Mouse (Mus musculus): ENCODE measurements around the gene Ntrk3. TPM values are rescaled to one million over a fixed set of nuclear protein-coding genes. Genes with fewer than 3 reads are reported as not detected.

Gene Ntrk3
- polyA plus RNA-seq, 1 experiment from 2014 or later = 27.0 TPM

DNA sequence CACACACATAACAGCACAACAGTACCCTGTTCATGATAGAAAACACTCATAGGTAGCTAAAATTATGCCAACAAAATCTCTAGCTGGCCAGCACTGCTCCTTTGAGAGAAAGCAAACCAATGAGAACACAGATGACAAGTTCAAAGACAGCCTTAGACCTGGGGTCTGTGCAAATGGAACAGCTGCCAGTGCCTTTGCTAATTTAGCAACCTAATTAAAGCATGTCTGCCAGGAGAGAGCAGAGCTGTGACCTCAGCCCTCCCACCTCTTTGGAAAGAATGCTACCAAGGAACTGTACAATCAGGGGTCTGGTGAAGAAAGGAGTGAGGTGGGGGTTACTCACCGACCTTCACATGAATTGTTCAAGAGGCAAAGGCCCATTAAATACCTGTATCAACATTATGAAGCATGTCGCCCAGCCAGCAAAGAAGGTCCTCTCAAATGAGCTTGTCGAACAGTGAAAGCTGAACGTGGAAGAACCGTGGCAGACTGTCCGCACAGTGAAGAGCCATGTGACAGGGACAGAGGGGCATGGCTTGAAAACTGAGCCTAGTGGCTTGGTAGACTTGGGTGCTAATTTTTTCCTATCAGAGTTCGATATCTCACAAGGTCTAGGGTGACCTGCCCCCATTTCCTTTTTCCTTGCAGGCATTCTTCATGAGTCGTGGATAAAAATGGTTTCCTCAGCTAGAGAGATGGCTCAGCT, 476.2 kb downstream of the Ntrk3 start:
- H3K36me3 ChIP-seq (ENCODE audit: control insufficient read depth, insufficient read depth, low read length) = no peaks in the 10 kb centered on the region
- no peak overlapping the region for H3K27ac ChIP-seq (replicated peaks; ENCODE audit: low read depth, low read length)
- 77% methylated on average over 8 of the region's 8 CpGs for WGBS
- no peak overlapping the region for H3K4me2 ChIP-seq (ENCODE audit: low read length)
- H3K4me3 ChIP-seq (replicated peaks; ENCODE audit: low read depth, low read length) = no peak overlapping the region
- no peaks in the 10 kb centered on the region for H3K4me1 ChIP-seq (ENCODE audit: control insufficient read depth, insufficient read depth, low read length)
- no peaks in the 10 kb centered on the region for H3K27me3 ChIP-seq (ENCODE audit: control insufficient read depth, insufficient read depth, low read length)
- H3K9me3 ChIP-seq (ENCODE audit: control insufficient read depth, low read length) = no peaks in the 10 kb centered on the region
- H3K9ac ChIP-seq (replicated peaks; ENCODE audit: low read length) = no peak overlapping the region
- no peak for ATAC-seq (ENCODE audit: low FRiP score, low TSS enrichment)
- DNase-seq = no peak

DNA sequence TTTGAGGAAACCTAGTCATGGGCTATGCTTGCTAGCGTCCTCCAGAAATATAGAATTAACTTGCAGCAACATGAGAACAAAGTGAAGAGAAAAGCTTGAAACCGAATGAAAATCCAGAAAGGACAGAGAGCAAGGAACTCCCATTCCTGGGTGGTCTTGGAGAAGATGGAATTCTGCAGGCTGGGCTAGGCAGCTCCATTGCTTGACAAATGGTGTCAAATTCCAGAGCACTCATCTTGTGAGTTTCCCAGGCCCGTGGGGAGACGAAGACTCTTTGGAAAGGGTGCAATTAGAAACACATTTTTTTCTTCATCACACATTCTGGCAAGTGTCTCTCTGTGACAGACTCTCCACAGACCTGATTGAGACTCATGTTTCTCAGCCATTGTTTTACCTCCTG, 479.7 kb downstream of the Ntrk3 start:
- Histone ChIP-seq H3K9ac (replicated peaks; ENCODE audit: low read length) (no peak overlapping the region), H3K36me3 (ENCODE audit: control insufficient read depth, insufficient read depth, low read length) (no peaks in the 10 kb centered on the region), H3K9me3 (ENCODE audit: control insufficient read depth, low read length) (no peaks in the 10 kb centered on the region), H3K27me3 (ENCODE audit: control insufficient read depth, insufficient read depth, low read length) (no peaks in the 10 kb centered on the region), H3K4me3 (replicated peaks; ENCODE audit: low read depth, low read length) (no peak overlapping the region), H3K4me1 (ENCODE audit: control insufficient read depth, insufficient read depth, low read length) (no peaks in the 10 kb centered on the region), H3K27ac (replicated peaks; ENCODE audit: low read depth, low read length) (no peak overlapping the region), H3K4me2 (ENCODE audit: low read length) (no peak overlapping the region)
- DNase-seq = no peak
- WGBS = 54% methylated on average over 4 of the region's 4 CpGs
- no peak for ATAC-seq (ENCODE audit: low FRiP score, low TSS enrichment)

DNA sequence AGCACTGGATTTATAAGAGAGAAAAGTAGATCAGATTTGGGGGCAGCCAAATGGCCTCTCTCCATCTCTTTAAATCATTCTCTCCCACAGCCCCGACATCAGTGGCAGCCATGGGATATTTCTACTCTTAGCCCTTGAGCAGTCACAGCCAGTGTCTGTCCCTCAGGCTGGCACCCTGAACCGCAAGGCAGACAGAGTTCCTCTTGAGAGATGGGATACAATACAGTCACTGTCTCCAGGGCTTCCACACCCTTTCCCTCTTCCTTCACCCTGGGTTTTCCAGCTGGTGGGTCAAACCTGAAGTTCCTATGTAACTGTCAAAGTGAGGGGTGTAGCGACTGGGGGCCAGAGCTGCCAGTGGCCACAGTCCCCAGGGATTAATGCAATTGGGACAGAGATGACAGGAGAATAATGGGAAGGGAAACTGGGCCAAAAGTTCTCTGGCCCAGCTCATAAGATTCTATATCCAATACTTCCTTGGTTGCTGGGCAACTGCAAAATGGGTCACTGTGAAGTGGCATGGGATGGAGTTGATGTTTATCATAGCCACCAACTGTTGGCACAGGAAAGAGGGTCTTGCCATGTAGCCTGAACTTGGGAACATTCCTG, 483.9 kb downstream of the Ntrk3 start:
- no peak overlapping the region for H3K9ac ChIP-seq (replicated peaks; ENCODE audit: low read length)
- no peak for ATAC-seq (ENCODE audit: low FRiP score, low TSS enrichment)
- H3K27me3 ChIP-seq (ENCODE audit: control insufficient read depth, insufficient read depth, low read length) = no peaks in the 10 kb centered on the region
- no peak overlapping the region for H3K4me2 ChIP-seq (ENCODE audit: low read length)
- WGBS = 81% methylated on average over 3 of the region's 3 CpGs
- H3K36me3 ChIP-seq (ENCODE audit: control insufficient read depth, insufficient read depth, low read length) = no peaks in the 10 kb centered on the region
- no peak overlapping the region for H3K4me3 ChIP-seq (replicated peaks; ENCODE audit: low read depth, low read length)
- no peaks in the 10 kb centered on the region for H3K9me3 ChIP-seq (ENCODE audit: control insufficient read depth, low read length)
- H3K27ac ChIP-seq (replicated peaks; ENCODE audit: low read depth, low read length) = no peak overlapping the region
- DNase-seq = peak; percentile 12
- H3K4me1 ChIP-seq (ENCODE audit: control insufficient read depth, insufficient read depth, low read length) = no peaks in the 10 kb centered on the region

DNA sequence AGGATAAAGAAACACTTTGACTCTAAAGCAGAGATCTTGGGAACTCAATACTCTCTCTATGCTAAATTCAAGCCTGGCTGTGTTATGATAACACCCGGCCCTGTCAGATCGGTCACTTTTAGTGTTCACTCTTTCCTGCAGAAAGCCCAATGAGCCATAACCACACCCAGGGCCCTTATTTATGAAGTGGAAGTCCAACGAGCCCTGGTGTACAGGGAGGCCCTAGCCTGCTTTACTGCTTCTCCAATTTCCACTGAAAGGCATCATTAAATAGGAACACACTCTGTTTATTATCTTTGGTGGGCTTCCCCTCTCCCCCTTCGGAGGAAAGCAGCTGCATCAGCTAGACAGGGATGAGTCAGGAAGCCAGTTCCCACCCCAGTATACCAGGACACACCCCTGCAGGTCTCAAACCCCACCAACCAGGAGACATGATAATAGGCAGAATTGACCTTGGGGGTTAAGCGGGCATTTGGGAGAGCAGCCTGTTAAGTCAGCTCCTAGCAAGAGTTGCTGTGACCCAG, 489.6 kb downstream of the Ntrk3 start:
- no peaks in the 10 kb centered on the region for H3K27me3 ChIP-seq (ENCODE audit: control insufficient read depth, insufficient read depth, low read length)
- H3K27ac ChIP-seq (replicated peaks; ENCODE audit: low read depth, low read length) = no peak overlapping the region
- no peak overlapping the region for H3K4me3 ChIP-seq (replicated peaks; ENCODE audit: low read depth, low read length)
- WGBS = 85% methylated on average over 5 of the region's 5 CpGs
- no peak overlapping the region for H3K9ac ChIP-seq (replicated peaks; ENCODE audit: low read length)
- H3K4me1 ChIP-seq (ENCODE audit: control insufficient read depth, insufficient read depth, low read length) = no peaks in the 10 kb centered on the region
- H3K4me2 ChIP-seq (ENCODE audit: low read length) = no peak overlapping the region
- H3K36me3 ChIP-seq (ENCODE audit: control insufficient read depth, insufficient read depth, low read length) = no peaks in the 10 kb centered on the region; the same call in 1 of the 2 replicates
- no peaks in the 10 kb centered on the region for H3K9me3 ChIP-seq (ENCODE audit: control insufficient read depth, low read length)
- ATAC-seq (ENCODE audit: low FRiP score, low TSS enrichment) (no peak), DNase-seq (no peak)

DNA sequence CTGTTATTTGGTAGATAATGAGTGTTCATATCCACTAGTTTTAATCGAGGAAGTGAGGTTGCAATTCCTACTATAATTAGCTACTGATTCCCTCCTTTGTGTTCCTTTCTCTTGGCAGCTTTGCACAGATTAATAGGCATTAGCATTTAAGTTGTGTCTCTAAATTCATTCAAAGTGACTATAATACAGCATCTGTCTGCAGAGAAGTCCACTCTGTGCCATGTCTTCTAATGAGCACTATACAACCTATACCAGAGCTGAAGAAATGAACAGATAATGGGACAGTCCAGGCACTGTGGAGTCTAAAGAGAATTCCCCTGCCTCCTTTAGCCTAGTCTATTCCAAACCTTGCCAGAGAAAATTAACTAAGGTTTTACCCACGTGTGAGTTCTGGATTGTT, 498.8 kb downstream of the Ntrk3 start:
- no peak overlapping the region for H3K9ac ChIP-seq (replicated peaks; ENCODE audit: low read length)
- H3K27me3 ChIP-seq (ENCODE audit: control insufficient read depth, insufficient read depth, low read length) = no peaks in the 10 kb centered on the region
- no peak for DNase-seq
- WGBS = 55% methylated on average over 2 of the region's 2 CpGs
- H3K4me2 ChIP-seq (ENCODE audit: low read length) = no peak overlapping the region
- no peak overlapping the region for H3K27ac ChIP-seq (replicated peaks; ENCODE audit: low read depth, low read length)
- H3K4me3 ChIP-seq (replicated peaks; ENCODE audit: low read depth, low read length) = no peak overlapping the region
- ATAC-seq (ENCODE audit: low FRiP score, low TSS enrichment) = no peak
- H3K4me1 ChIP-seq (ENCODE audit: control insufficient read depth, insufficient read depth, low read length) = no peaks in the 10 kb centered on the region
- H3K36me3 ChIP-seq (ENCODE audit: control insufficient read depth, insufficient read depth, low read length) = no peaks in the 10 kb centered on the region
- no peaks in the 10 kb centered on the region for H3K9me3 ChIP-seq (ENCODE audit: control insufficient read depth, low read length)

- Histone ChIP-seq H3K9ac (replicated peaks; ENCODE audit: low read length) (no peak overlapping the region), H3K9me3 (ENCODE audit: control insufficient read depth, low read length) (no peaks in the 10 kb centered on the region), H3K4me1 (ENCODE audit: control insufficient read depth, insufficient read depth, low read length) (0 out of 2 replicates have a peak, but pooled peaks cover 9% of the 10 kb centered on the region), H3K27me3 (ENCODE audit: control insufficient read depth, insufficient read depth, low read length) (no peaks in the 10 kb centered on the region), H3K27ac (replicated peaks; ENCODE audit: low read depth, low read length) (no peak overlapping the region; the same call in 1 of the 2 replicates), H3K4me3 (replicated peaks; ENCODE audit: low read depth, low read length) (no peak overlapping the region), H3K4me2 (ENCODE audit: low read length) (no peak overlapping the region), H3K36me3 (ENCODE audit: control insufficient read depth, insufficient read depth, low read length) (no peaks in the 10 kb centered on the region)
- no peak for ATAC-seq (ENCODE audit: low FRiP score, low TSS enrichment)
- DNase-seq = peak; percentile 53
- 49% methylated on average over 6 of the region's 6 CpGs for WGBS
Observed at GRCm38 (mm10) chr7:78221668-78222067, 516.1 kb downstream of the Ntrk3 start.

GRCm38 (mm10) chr7:78220949-78221348, 516.9 kb downstream of the Ntrk3 start:
- Histone ChIP-seq H3K36me3 (ENCODE audit: control insufficient read depth, insufficient read depth, low read length) (no peaks in the 10 kb centered on the region), H3K4me3 (replicated peaks; ENCODE audit: low read depth, low read length) (no peak overlapping the region), H3K4me2 (ENCODE audit: low read length) (no peak overlapping the region), H3K27ac (replicated peaks; ENCODE audit: low read depth, low read length) (no peak overlapping the region), H3K9me3 (ENCODE audit: control insufficient read depth, low read length) (no peaks in the 10 kb centered on the region), H3K9ac (replicated peaks; ENCODE audit: low read length) (no peak overlapping the region), H3K4me1 (ENCODE audit: control insufficient read depth, insufficient read depth, low read length) (0 out of 2 replicates have a peak, but pooled peaks cover 9% of the 10 kb centered on the region), H3K27me3 (ENCODE audit: control insufficient read depth, insufficient read depth, low read length) (no peaks in the 10 kb centered on the region)
- 73% methylated on average over 4 of the region's 4 CpGs for WGBS
- ATAC-seq (ENCODE audit: low FRiP score, low TSS enrichment) (no peak), DNase-seq (no peak)

- WGBS = 16% methylated on average over 17 of the region's 17 CpGs
- H3K27ac ChIP-seq (replicated peaks; ENCODE audit: low read depth, low read length) = peak overlapping the region; percentile 73
Observed at GRCm38 (mm10) chr7:78190931-78191653, 546.7 kb downstream of the Ntrk3 start.

More at GRCm38 (mm10) chr7:78190931-78191653, 546.7 kb downstream of the Ntrk3 start:
- ATAC-seq (ENCODE audit: low FRiP score, low TSS enrichment) (peak; percentile 85), DNase-seq (peak; percentile 87)
- Histone ChIP-seq H3K27me3 (ENCODE audit: control insufficient read depth, insufficient read depth, low read length) (no peaks in the 10 kb centered on the region), H3K4me3 (replicated peaks; ENCODE audit: low read depth, low read length) (no peak overlapping the region), H3K9me3 (ENCODE audit: control insufficient read depth, low read length) (no peaks in the 10 kb centered on the region), H3K4me1 (ENCODE audit: control insufficient read depth, insufficient read depth, low read length) (peaks cover 12% of the 10 kb centered on the region), H3K9ac (replicated peaks; ENCODE audit: low read length) (0 out of 2 replicates have a peak overlapping the region, but pooled peaks have one; percentile 12), H3K36me3 (ENCODE audit: control insufficient read depth, insufficient read depth, low read length) (0 out of 2 replicates have a peak, but pooled peaks cover 2% of the 10 kb centered on the region), H3K4me2 (ENCODE audit: low read length) (peak overlapping the region; percentile 35)

Measured in midbrain, embryonic 14.5 days (tissue).